Mouse (Mus musculus) ES-CJ7 (cell line): ENCODE measurements around the gene Ascl2.

Experiments used
- DNase-seq: peaks from one replicate; pipeline ENCODE4 v3.0.0; 2011; ENCODE audit warnings: low read depth, low spot score

The Ascl2 gene

GRCm38 (mm10) chr7:143002679-143003078 lies 33.6 kb upstream of the Ascl2 start:
- DNase-seq = peak; percentile 41

DNA sequence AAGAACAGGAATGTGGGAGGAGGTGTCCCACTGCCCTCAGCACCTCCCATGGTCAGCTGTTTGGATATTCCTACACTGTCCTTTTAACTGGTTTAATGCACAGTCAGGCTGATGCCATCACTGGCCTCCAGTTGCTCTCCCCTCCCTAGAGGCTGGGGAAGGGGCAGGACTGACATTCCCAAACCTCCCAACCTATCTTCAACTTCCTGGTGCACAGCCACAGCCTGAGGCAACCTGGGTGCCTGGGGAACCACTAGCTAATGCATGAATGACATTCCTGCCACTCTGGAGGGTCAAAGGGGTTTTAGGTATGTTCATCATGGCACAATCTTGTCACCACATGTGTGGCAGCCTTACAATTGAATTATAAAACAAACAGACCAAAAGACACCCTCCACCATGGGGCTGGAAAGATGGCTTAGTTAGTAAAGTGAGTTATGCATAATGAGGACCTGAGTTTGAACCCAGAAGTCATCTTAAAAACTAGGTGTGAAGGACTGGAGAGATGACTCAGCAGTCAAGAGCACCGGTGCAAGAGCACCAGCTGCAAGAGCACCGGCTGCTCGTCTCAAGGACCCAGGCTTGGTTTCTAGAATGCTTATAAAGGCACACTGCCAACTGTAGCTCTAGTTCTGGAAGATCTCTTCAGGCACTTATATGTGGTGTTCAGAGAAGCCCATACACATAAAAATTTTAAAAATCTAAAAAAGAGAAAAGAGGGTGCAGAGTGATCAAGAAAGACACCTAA lies 28.5 kb upstream of the Ascl2 start:
- no peak for DNase-seq

- DNase-seq = no peak
These were observed 27.9 kb upstream of the Ascl2 start for GRCm38 (mm10) chr7:142996998-142997397.

DNA sequence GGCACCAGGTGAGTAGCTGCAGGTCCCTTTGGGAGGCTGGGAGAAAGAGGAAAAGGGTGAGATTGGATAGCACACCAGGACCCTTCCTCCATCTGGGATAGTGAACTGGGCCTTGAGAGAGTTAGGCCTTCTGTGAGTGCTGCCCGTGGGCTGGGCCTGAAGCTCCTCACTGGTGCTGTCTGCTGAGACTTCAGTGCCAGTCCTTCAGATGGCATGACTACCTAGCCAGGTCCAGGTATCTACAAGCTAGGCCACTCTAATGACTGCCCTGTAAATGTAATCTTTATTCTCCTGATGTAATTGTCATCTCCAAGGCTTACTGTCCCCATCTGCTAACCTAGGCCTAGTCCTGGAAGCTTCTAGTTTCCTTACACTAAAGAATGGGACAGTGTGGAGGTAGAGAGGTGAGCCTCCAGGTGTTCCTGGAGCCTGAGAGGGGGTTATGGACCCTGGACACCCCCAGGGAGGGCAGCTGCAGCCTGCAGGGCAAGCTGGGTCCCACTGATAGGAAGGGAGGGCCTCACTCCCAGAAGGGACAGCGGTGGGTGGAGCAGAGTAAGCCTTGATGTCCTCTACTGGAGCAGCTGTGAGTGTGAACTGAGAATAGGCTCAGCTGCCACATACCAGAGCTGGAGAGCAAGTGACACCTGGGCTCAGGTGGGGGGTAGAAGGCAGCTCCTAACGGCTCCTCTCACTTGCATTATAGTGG lies 26.7 kb upstream of the Ascl2 start:
- DNase-seq = no peak

- DNase-seq = no peak
These were observed 25.9 kb upstream of the Ascl2 start for GRCm38 (mm10) chr7:142995004-142995403.

- no peak for DNase-seq
These were observed 18.7 kb upstream of the Ascl2 start for GRCm38 (mm10) chr7:142987718-142988117.

DNA sequence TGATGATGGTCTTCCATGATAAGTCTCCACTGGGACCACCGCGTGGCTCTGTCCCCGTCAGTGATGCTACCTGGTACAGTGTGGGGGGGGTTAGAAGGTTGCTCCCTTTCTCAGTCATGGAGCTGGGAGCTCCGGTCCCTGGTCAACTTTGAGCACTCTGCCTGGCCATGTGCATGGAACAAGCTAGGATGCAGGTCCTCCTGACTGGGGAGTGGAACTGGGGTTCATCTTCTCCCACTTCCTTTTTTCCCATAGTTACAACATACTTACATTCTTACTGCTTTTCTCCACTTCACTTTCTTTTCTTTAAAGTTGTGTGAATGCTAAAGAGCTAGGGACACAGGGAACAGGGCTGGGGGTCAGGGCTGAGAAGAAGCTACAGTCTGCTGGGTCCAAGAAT lies 16.1 kb upstream of the Ascl2 start:
- no peak for DNase-seq

DNA sequence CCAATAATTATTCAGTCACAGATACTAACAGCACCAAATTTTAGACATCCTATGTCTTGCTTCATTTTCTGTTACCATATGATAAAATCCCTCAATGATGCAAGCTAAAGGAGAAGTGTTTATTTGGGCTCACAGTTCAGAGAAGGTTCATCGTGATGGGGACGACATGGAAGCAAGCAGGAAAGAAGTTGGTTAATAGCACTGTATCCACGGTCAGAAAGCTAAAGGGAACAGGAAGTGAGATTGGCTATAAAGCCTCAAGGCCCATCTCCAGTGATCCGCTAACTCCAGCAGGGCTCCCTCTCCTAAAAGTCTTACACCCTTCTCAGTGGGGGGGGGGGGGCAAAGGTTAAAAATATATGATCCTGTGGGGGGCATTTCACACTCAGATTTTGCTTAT lies 12.8 kb upstream of the Ascl2 start:
- DNase-seq = no peak

DNA sequence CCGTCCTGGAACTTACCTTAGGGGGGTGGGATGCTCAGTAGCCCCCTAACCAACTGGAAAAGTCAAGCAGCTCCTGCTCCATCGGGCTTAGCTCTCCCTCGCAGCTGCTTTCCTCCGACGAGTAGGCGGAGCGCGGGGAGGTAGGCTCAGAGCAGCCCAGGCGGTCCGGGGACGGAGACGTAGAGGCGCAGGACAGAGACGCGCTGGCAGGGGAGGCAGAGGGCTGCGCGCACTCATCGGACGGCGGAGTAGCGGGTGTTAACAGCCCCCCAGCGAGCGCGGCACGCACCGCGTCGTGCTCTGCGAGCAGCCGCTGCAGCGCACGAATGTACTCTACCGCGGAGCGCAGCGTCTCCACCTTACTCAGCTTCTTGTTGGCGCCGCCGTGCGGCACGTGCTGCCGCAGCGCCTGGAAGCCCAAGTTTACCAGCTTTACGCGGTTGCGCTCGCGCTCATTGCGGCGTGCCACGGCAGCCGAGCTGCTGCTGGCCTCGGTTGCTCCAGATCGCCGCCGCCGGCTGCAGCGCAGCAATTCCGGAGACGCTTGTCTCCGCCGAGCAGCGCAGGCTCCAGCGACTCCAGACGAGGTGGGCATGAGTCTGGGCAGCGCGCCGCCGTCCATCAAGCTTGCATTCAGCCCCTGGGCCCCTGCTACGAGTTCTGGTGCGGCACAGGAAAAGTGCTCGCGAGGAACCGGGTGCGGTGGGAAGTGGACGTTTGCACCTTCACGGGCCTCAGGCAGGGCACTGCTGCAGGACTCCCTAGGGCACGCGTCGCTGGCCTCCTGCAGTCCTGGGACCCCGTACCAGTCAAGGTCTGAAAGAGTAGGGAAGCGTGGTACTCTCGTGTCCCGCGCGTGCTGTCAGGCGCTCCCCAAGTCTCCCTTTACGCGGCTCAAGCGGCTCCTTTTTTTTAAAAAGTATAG lies 918 bp downstream of the Ascl2 start:
- peak; percentile 68 for DNase-seq

GRCm38 (mm10) chr7:142967414-142967883 lies 1.6 kb downstream of the Ascl2 start:
- peak; percentile 77 for DNase-seq

GRCm38 (mm10) chr7:142959752-142960151 lies 9.3 kb downstream of the Ascl2 start:
- DNase-seq = no peak

GRCm38 (mm10) chr7:142958817-142959216 lies 10.2 kb downstream of the Ascl2 start:
- no peak for DNase-seq

- DNase-seq = no peak
These were observed 13.0 kb downstream of the Ascl2 start for GRCm38 (mm10) chr7:142956018-142956417.

DNA sequence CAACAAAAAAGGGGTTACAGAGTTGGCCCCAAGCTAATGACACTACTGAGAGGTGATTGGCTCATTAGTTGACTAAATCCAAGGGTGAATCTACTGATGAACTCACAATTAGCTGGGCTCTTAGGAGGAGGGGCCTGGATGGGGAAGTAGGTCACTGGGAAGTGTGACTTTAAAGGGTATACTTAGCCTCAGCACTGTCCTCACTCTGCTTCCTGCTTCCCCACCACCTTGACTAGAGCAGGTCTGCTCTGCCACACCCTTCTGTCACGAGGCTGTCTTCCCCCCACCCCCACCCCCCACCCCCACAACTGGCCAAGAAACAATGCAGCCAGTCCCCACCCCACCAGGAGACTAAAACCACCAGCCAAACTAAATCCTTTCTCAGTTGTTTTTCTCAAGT lies 19.5 kb downstream of the Ascl2 start:
- DNase-seq = peak; percentile 39

- DNase-seq = peak; percentile 77
These were observed 31.4 kb downstream of the Ascl2 start for GRCm38 (mm10) chr7:142937631-142938030.

- DNase-seq = no peak
These were observed 33.4 kb downstream of the Ascl2 start for GRCm38 (mm10) chr7:142935708-142936107.

DNA sequence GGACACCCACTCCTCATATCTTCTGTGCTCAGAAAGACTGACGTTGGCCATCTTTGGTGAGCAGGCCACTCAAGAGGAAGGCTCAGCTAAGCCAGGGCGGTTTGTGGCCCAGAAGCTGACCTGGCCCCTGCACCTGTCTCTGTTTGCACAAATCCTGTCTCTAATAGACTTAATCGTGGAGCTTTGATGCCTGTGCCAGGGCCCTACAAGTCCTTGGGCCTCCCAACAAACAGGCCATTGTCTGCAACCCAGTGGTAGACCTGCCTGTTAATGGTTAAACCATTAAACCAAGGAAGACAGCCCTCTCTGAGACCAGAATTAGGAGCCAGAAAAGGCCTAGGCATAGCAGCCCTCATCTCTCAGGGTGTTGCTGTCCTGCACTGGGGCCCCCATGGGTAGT lies 36.6 kb downstream of the Ascl2 start:
- DNase-seq = no peak

GRCm38 (mm10) chr7:142931028-142931427 lies 38.0 kb downstream of the Ascl2 start, which contains the start of gene Th:
Gene Th, minus strand, starts transcription at chr7:142931128.
- DNase-seq = no peak

GRCm38 (mm10) chr7:142929516-142929915 lies 39.5 kb downstream of the Ascl2 start:
- no peak for DNase-seq

- no peak for DNase-seq
These were observed 41.8 kb downstream of the Ascl2 start for GRCm38 (mm10) chr7:142927293-142927692.

DNA sequence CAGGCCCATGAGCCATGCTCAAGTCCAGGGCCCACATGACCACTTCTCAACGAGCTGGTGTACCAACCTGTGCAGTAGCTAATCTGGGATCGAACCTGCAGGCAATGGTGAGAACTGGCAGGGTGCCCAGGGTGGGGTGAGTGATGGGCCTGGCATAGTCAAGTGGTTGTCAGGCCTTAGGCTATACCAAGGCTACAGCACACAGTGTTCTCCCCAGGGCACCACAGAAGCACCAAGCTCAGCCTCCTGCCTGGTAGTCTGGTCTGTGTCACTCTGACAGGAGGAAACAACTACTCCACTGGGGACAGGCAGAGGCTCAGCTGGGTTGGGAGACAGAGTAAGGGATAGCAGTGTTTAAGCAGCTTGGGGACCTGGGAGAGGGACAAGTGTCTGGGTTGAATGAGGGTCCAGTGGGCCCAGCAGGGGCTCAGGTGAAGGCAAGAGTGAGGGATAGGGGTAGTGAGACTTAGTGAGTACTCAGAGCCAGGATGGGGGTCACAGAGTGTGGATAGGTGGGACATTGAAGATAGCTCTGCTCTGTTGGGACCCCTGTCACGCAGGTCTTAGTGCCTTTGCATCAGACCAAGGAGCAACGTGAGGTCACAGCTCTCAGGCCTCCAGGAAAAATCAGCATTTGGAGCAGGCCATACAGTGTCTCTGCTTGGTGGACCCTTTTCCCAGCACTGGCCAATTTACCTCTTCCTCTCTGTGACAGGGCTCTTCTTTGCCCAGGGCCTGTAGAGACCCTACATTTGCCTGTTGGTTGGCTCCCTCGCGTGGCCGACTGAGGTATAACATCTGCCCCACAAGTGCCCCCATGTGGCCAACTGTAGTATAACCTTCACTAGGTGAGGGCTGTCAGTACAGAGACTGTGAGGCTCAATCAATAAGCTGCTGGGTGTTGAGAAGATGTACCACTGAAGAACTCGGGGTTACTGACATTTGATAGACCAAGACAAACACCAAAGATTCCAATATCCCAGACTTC lies 50.1 kb downstream of the Ascl2 start:
- peak; percentile 66 for DNase-seq
